Mouse (Mus musculus) lung, embryonic 16.5 days (tissue): ENCODE measurements around the gene Satb2. TPM values are rescaled to one million over a fixed set of nuclear protein-coding genes. Genes with fewer than 3 reads are reported as not detected.

Experiments used
- ATAC-seq: fragments of 200-750 bp; cut with Nextera tagmentation; 2 replicates; pipeline ENCODE4 v1.8.0; 2017; ENCODE audit warnings: low read depth, mild to moderate bottlenecking, moderate library complexity
- H3K27ac ChIP-seq: fragments of 300-500 bp; sonication (generic); 2 replicates; pipeline ENCODE4 v1.5.1; 2014; ENCODE audit warnings: mild to moderate bottlenecking, control low read depth, low read length
- H3K27me3 ChIP-seq: fragments of 300-500 bp; sonication (generic); 2 replicates; pipeline ENCODE4 v1.6.1; 2014; ENCODE audit warnings: low read depth, low read length, mixed read lengths; ENCODE audit not compliant: control insufficient read depth, insufficient read depth
- H3K36me3 ChIP-seq: fragments of 300-500 bp; sonication (generic); 2 replicates; pipeline ENCODE4 v1.6.1; 2014; ENCODE audit warnings: low read length; ENCODE audit not compliant: control insufficient read depth, insufficient read depth
- H3K4me1 ChIP-seq: fragments of 300-500 bp; sonication (generic); replicated peaks from 2 replicates; pipeline ENCODE4 v1.6.1; 2014; ENCODE audit warnings: low read length, mixed read lengths; ENCODE audit not compliant: control insufficient read depth, insufficient read depth
- H3K4me2 ChIP-seq: fragments of 300-500 bp; sonication (generic); 2 replicates; pipeline ENCODE4 v1.6.1; 2014; ENCODE audit warnings: low read depth, low read length, control low read depth
- H3K4me3 ChIP-seq: fragments of 300-500 bp; sonication (generic); 2 replicates; pipeline ENCODE4 v1.5.1; 2014; ENCODE audit warnings: mild to moderate bottlenecking, low read length, control low read depth
- H3K9ac ChIP-seq: fragments of 300-500 bp; sonication (generic); 2 replicates; pipeline ENCODE4 v1.6.1; 2014; ENCODE audit warnings: low read length, control low read depth
- H3K9me3 ChIP-seq: fragments of 300-500 bp; sonication (generic); 2 replicates; pipeline ENCODE4 v1.6.1; 2016; ENCODE audit warnings: low read length; ENCODE audit not compliant: control insufficient read depth
- WGBS: fragments of 180-500 bp; shearing (Covaris S2); extraction: QIAGEN DNeasy Blood & Tissue Kit; methylation state at CpG from one replicate; pipeline ENCODE4 v1.1.7; 2014; 5-methylcytosine and 5-hydroxymethylcytosine counted together
- polyA plus RNA-seq: library from polyadenylated mRNA; unstranded; fragments of >200 nt; fragmentation: Nextera tagmentation; extraction: Ambion mirVana; gene quantifications from 2 replicates; pipeline ENCODE4 v1.2.1, GENCODE M21; 2015

The Satb2 gene
- polyA plus RNA-seq, 1 experiment from 2014 or later: 0.54 TPM

GRCm38 (mm10) chr1:56871485-56871884 is 107.0 kb downstream of the Satb2 start:
- no peak for ATAC-seq
- no peak overlapping the region for H3K4me3 ChIP-seq
- no peaks in the 10 kb centered on the region for H3K36me3 ChIP-seq
- 79% methylated on average over 8 of the region's 8 CpGs for WGBS
- H3K4me1 ChIP-seq: no peaks in the 10 kb centered on the region
- H3K9ac ChIP-seq: no peak overlapping the region
- no peaks in the 10 kb centered on the region for H3K9me3 ChIP-seq
- no peak overlapping the region for H3K4me2 ChIP-seq
- no peaks in the 10 kb centered on the region for H3K27me3 ChIP-seq
- H3K27ac ChIP-seq: no peak overlapping the region

GRCm38 (mm10) chr1:56865246-56865645 is 113.2 kb downstream of the Satb2 start:
- ATAC-seq: no peak
- no peak overlapping the region for H3K4me2 ChIP-seq
- no peaks in the 10 kb centered on the region for H3K36me3 ChIP-seq
- WGBS: 65% methylated on average over 1 of the region's 1 CpGs
- H3K9ac ChIP-seq: no peak overlapping the region
- no peak overlapping the region for H3K4me3 ChIP-seq
- H3K27me3 ChIP-seq: no peaks in the 10 kb centered on the region
- H3K4me1 ChIP-seq: no peaks in the 10 kb centered on the region
- no peak overlapping the region for H3K27ac ChIP-seq
- no peaks in the 10 kb centered on the region for H3K9me3 ChIP-seq

- H3K27me3 ChIP-seq: no peaks in the 10 kb centered on the region
- H3K27ac ChIP-seq: no peak overlapping the region
- no peak for ATAC-seq
- no peaks in the 10 kb centered on the region for H3K9me3 ChIP-seq
- H3K4me3 ChIP-seq: no peak overlapping the region
- H3K9ac ChIP-seq: no peak overlapping the region
- no peaks in the 10 kb centered on the region for H3K4me1 ChIP-seq
- H3K36me3 ChIP-seq: no peaks in the 10 kb centered on the region
- H3K4me2 ChIP-seq: no peak overlapping the region
- WGBS: 78% methylated on average over 4 of the region's 4 CpGs
Observed at GRCm38 (mm10) chr1:56862799-56863198, 115.7 kb downstream of the Satb2 start.

GRCm38 (mm10) chr1:56857202-56857601 is 121.2 kb downstream of the Satb2 start:
- Histone ChIP-seq H3K9ac (no peak overlapping the region), H3K4me2 (no peak overlapping the region), H3K4me1 (no peaks in the 10 kb centered on the region), H3K9me3 (no peaks in the 10 kb centered on the region), H3K4me3 (no peak overlapping the region), H3K27ac (no peak overlapping the region), H3K36me3 (no peaks in the 10 kb centered on the region), H3K27me3 (no peaks in the 10 kb centered on the region)
- 75% methylated on average over 8 of the region's 8 CpGs for WGBS
- ATAC-seq: no peak

GRCm38 (mm10) chr1:56850446-56850845 is 128.0 kb downstream of the Satb2 start:
- Histone ChIP-seq H3K4me3 (no peak overlapping the region), H3K27ac (no peak overlapping the region), H3K27me3 (no peaks in the 10 kb centered on the region), H3K9me3 (no peaks in the 10 kb centered on the region), H3K9ac (no peak overlapping the region), H3K4me2 (no peak overlapping the region), H3K36me3 (no peaks in the 10 kb centered on the region), H3K4me1 (no peaks in the 10 kb centered on the region)
- 92% methylated on average over 8 of the region's 8 CpGs for WGBS
- no peak for ATAC-seq

GRCm38 (mm10) chr1:56846358-56846757 is 132.1 kb downstream of the Satb2 start:
- no peaks in the 10 kb centered on the region for H3K36me3 ChIP-seq
- H3K4me3 ChIP-seq: no peak overlapping the region
- H3K4me2 ChIP-seq: no peak overlapping the region
- H3K9me3 ChIP-seq: no peaks in the 10 kb centered on the region
- H3K4me1 ChIP-seq: no peaks in the 10 kb centered on the region
- H3K27me3 ChIP-seq: no peaks in the 10 kb centered on the region
- WGBS: 93% methylated on average over 9 of the region's 9 CpGs
- H3K27ac ChIP-seq: no peak overlapping the region
- H3K9ac ChIP-seq: no peak overlapping the region
- ATAC-seq: no peak

- Histone ChIP-seq H3K9ac (no peak overlapping the region), H3K36me3 (no peaks in the 10 kb centered on the region), H3K27me3 (no peaks in the 10 kb centered on the region), H3K27ac (no peak overlapping the region), H3K4me2 (no peak overlapping the region), H3K4me1 (no peaks in the 10 kb centered on the region), H3K4me3 (no peak overlapping the region), H3K9me3 (no peaks in the 10 kb centered on the region)
- no peak for ATAC-seq
- 79% methylated on average over 8 of the region's 8 CpGs for WGBS
Observed at GRCm38 (mm10) chr1:56845523-56846118, 132.8 kb downstream of the Satb2 start.

GRCm38 (mm10) chr1:56844551-56845330 is 133.7 kb downstream of the Satb2 start:
- Histone ChIP-seq H3K27me3 (no peaks in the 10 kb centered on the region), H3K27ac (no peak overlapping the region), H3K4me2 (no peak overlapping the region), H3K36me3 (no peaks in the 10 kb centered on the region), H3K9me3 (no peaks in the 10 kb centered on the region), H3K4me1 (no peaks in the 10 kb centered on the region), H3K4me3 (no peak overlapping the region), H3K9ac (no peak overlapping the region)
- no peak for ATAC-seq
- 22% methylated on average over 10 of the region's 10 CpGs for WGBS

GRCm38 (mm10) chr1:56838901-56839300 is 139.5 kb downstream of the Satb2 start:
- WGBS: 42% methylated on average over 1 of the region's 1 CpGs
- H3K9me3 ChIP-seq: no peaks in the 10 kb centered on the region
- H3K27ac ChIP-seq: no peak overlapping the region
- H3K4me1 ChIP-seq: no peaks in the 10 kb centered on the region
- ATAC-seq: no peak
- no peak overlapping the region for H3K9ac ChIP-seq
- H3K36me3 ChIP-seq: no peaks in the 10 kb centered on the region
- no peak overlapping the region for H3K4me2 ChIP-seq
- no peaks in the 10 kb centered on the region for H3K27me3 ChIP-seq
- H3K4me3 ChIP-seq: no peak overlapping the region
